ENCODE assay signal across 7 mouse cellular contexts in the genomic region with DNA sequence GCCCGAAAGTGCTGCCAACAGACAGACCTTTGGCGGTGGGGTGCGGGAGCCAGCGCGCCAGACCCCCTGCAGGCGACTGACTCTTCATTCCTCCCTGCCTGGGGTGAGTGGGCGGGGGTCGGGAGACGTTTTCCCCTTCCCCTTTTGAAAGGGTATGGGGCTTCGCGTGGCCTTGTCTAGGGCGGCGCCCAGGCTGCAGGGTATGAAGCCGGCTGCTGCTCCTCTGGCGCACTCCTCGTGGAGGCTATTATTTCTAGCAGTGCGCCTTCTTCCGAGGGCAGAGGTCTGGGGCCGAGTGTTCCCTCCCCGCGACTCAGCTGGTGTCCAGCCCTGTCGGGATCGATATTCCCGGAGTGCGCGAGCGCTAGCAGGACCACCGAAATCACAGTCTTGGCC. TPM values are rescaled to one million over a fixed set of nuclear protein-coding genes. Genes with fewer than 3 reads are reported as not detected.
DNase-seq lines count a peak whose midpoint lies in the region; ATAC-seq lines count a peak whose summit lies in the region.

No protein-coding gene starts in this region.

- no peaks in the 10 kb centered on the region for H3K9me3 ChIP-seq in limb, embryonic 12.5 days
- H3K9me3 ChIP-seq in neural tube, embryonic 12.5 days, result no peaks in the 10 kb centered on the region

- H3K4me2 ChIP-seq in limb, embryonic 12.5 days, result peak overlapping the region; percentile 65
- H3K4me2 ChIP-seq in neural tube, embryonic 12.5 days (replicated peaks), result peak overlapping the region; percentile 62

- peak overlapping the region; percentile 97 for H3K27ac ChIP-seq in brown adipose tissue, adult 24 weeks (replicated peaks; ENCODE audit: low read depth, low read length)
- H3K27ac ChIP-seq in limb, embryonic 12.5 days, result peak overlapping the region; percentile 91
- H3K27ac ChIP-seq in neural tube, embryonic 12.5 days, result peak overlapping the region; percentile 82

- peak overlapping the region; percentile 88 for H3K4me3 ChIP-seq in brown adipose tissue, adult 24 weeks (ENCODE audit: insufficient read depth, low read depth, low read length)
- peak overlapping the region; percentile 77 for H3K4me3 ChIP-seq in limb, embryonic 12.5 days (replicated peaks)
- peak overlapping the region; percentile 78 for H3K4me3 ChIP-seq in neural tube, embryonic 12.5 days

- intact Hi-C loops in left cerebral cortex, postnatal 4 days (cut with DNase I), result loop anchor here (10.0 kb wide), 2 partner anchors 93 to 607 kb away; no protein-coding TSS in a partner anchor
- intact Hi-C loops in left cerebral cortex, postnatal 25 days (cut with DNase I), result loop anchor here (1.0 to 5.0 kb wide), 4 partner anchors 91 to 1264 kb away; no protein-coding TSS in a partner anchor

- DNase-seq in left cerebral cortex, postnatal 4 days, result peak; percentile 59
- no peak for DNase-seq in left cerebral cortex, adult 18-20 months (ENCODE audit: low spot score in 2 of 2)
- DNase-seq in left cerebral cortex, postnatal 25 days (ENCODE audit: low spot score in 2 of 2), result no peak

- peak; percentile 27; the same call in 1 of the 2 replicates for ATAC-seq in erythroblast, adult 5-6 weeks (replicated peaks; ENCODE audit: low FRiP score, poor library complexity, severe bottlenecking)
- ATAC-seq in limb, embryonic 12.5 days (ENCODE audit: insufficient number of reproducible peaks, insufficient read depth, low FRiP score, low TSS enrichment, low read depth), result peak; percentile 84
- ATAC-seq in neural tube, embryonic 12.5 days (ENCODE audit: low FRiP score, low read depth), result peak; percentile 75

- H3K27me3 ChIP-seq in limb, embryonic 12.5 days, result no peaks in the 10 kb centered on the region
- no peaks in the 10 kb centered on the region for H3K27me3 ChIP-seq in neural tube, embryonic 12.5 days (replicated peaks)

- 1% methylated on average over 28 of the region's 28 CpGs for WGBS in limb, embryonic 12.5 days
- WGBS in neural tube, embryonic 12.5 days, result under 1% methylated on average over 28 of the region's 28 CpGs

- H3K4me1 ChIP-seq in brown adipose tissue, adult 24 weeks (ENCODE audit: control insufficient read depth, insufficient read depth, insufficient read length, low read length), result no peaks in the 10 kb centered on the region
- no peaks in the 10 kb centered on the region for H3K4me1 ChIP-seq in limb, embryonic 12.5 days (replicated peaks)
- H3K4me1 ChIP-seq in neural tube, embryonic 12.5 days, result no peaks in the 10 kb centered on the region

- H3K9ac ChIP-seq in limb, embryonic 12.5 days (replicated peaks), result peak overlapping the region; percentile 72
- peak overlapping the region; percentile 69 for H3K9ac ChIP-seq in neural tube, embryonic 12.5 days

- no peaks in the 10 kb centered on the region for H3K36me3 ChIP-seq in limb, embryonic 12.5 days
- H3K36me3 ChIP-seq in neural tube, embryonic 12.5 days, result no peaks in the 10 kb centered on the region

RNA-seq across cellular contexts. Expression of a gene that starts 0.6 kb away (rescaled TPM):
- total RNA-seq in left cerebral cortex, postnatal 4 days (2021), result 10 to 100 TPM; 43.8 to 57.2 TPM
- total RNA-seq in left cerebral cortex, adult 18-20 months (2021), result 10 to 100 TPM; 36.6 to 58.2 TPM
- 6.3 and 12.7 TPM in 2 replicates for polyA plus RNA-seq in brown adipose tissue, adult 24 weeks (2012; ENCODE audit: insufficient read depth, insufficient read length, missing spikeins)
- total RNA-seq in erythroblast, adult 5-6 weeks (2015; ENCODE audit: low replicate concordance), result 113 and 134 TPM in 2 replicates
- 170 and 175 TPM in 2 replicates for total RNA-seq in erythroblast, adult 5-6 weeks (2017; ENCODE audit: low replicate concordance)
- 30.0 and 31.2 TPM in 2 replicates for polyA plus RNA-seq in limb, embryonic 12.5 days (2016; fragmentation: Nextera tagmentation; extraction: Ambion mirVana)
- polyA plus RNA-seq in neural tube, embryonic 12.5 days (2016; fragmentation: Nextera tagmentation; extraction: Ambion mirVana), result 26.8 and 34.6 TPM in 2 replicates
- 10 to 100 TPM; 40.8 to 54.0 TPM for total RNA-seq in left cerebral cortex, postnatal 25 days (2021)

RNA-seq across cellular contexts. Expression of a gene that starts 16.1 kb away (rescaled TPM):
- not detected for total RNA-seq in left cerebral cortex, postnatal 4 days (2021)
- not detected for total RNA-seq in left cerebral cortex, adult 18-20 months (2021)
- polyA plus RNA-seq in brown adipose tissue, adult 24 weeks (2012; ENCODE audit: insufficient read depth, insufficient read length, missing spikeins), result not detected in 2 replicates
- not detected in 2 replicates for total RNA-seq in erythroblast, adult 5-6 weeks (2015; ENCODE audit: low replicate concordance)
- not detected in 2 replicates for total RNA-seq in erythroblast, adult 5-6 weeks (2017; ENCODE audit: low replicate concordance)
- polyA plus RNA-seq in limb, embryonic 12.5 days (2016; fragmentation: Nextera tagmentation; extraction: Ambion mirVana), result not detected in 2 replicates
- polyA plus RNA-seq in neural tube, embryonic 12.5 days (2016; fragmentation: Nextera tagmentation; extraction: Ambion mirVana), result not detected in 2 replicates
- not detected for total RNA-seq in left cerebral cortex, postnatal 25 days (2021)

Comparison
In these comparisons a context has a peak if more than half of its experiments do, and no peak if none do; other contexts are left out.
1. ATAC-seq: peak in every context shown above with its lines; median percentile 84 in limb, embryonic 12.5 days; 75 in neural tube, embryonic 12.5 days; 27 in erythroblast, adult 5-6 weeks.